Mouse (Mus musculus): Measurements from ENCODE around the gene Galnt2. TPM values are rescaled to one million over a fixed set of nuclear protein-coding genes. Genes with fewer than 3 reads are reported as not detected.

Gene Galnt2
- polyA plus RNA-seq, 1 experiment from 2014 or later, result 67.2 TPM

DNA sequence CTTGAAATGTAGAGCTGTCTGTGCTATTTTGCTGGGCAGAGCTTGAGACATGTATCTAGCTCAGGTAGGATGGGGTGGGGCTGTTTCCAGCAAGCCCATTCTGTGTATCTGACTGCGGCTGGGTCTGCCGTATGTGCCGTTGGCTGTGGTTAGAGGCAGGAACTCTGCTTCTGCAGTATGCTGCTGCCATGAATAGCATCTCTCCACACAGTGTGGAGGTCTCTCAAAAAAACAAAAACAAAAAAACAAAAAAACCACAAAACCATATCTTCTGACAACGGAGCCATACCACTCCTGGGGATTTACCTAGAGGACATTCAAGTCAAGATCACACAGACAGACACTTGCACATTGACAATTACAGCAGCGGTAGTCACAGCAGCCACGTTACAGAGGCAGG lies 86.6 kb downstream of the Galnt2 start:
- Histone ChIP-seq H3K9me3 (ENCODE audit: low read depth, low read length) (no peaks in the 10 kb centered on the region), H3K4me3 (ENCODE audit: low read depth, low read length) (no peak overlapping the region), H3K27me3 (ENCODE audit: insufficient read depth, low read length) (no peaks in the 10 kb centered on the region), H3K4me1 (ENCODE audit: insufficient read depth) (0 out of 2 replicates have a peak, but pooled peaks cover 2% of the 10 kb centered on the region), H3K27ac (ENCODE audit: low read depth) (no peak overlapping the region), H3K4me2 (no peak overlapping the region), H3K9ac (no peak overlapping the region), H3K36me3 (ENCODE audit: insufficient read depth) (no peaks in the 10 kb centered on the region)
- 83% methylated on average over 6 of the region's 6 CpGs for WGBS
- no peak for DNase-seq
- ATAC-seq (ENCODE audit: insufficient read depth), result no peak
- TF ChIP-seq CTCF (IDR thresholded peaks at IDR 0.05; ENCODE audit: low read depth), result no peak

DNA sequence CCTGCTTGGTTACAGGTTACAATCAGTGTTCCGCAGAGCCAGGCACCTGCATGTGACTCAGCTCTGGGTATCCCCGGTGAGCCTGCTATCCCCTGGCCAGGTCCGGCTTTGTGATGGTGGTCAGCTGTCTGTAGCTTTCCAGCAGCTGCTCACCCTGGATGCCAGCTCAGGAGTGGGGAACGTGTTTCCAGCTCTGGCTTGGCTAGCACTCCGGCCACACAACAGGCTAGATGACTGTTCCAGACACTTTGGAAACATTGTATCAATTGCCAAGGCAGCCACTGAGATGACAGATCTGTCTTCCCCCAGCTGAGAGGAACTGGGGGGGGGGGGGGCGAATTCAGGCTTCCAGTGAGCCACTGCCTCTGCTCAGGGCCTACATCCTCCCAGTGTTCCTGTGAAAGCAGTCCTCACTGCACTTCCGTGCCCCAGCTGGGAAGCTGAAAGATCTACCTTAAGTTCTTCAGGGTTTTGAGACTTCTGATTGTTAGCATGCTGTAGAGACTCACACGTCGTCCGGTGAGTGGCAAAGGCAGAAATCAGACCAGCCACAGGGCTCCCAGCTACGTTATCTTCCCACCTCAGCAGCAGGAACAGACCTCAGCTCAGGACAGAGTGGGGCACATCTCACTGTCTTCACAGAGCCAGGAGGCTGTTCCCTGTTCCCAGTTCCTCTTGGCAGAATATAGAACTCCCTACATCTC lies 87.6 kb downstream of the Galnt2 start:
- no peak for TF ChIP-seq CTCF (IDR thresholded peaks at IDR 0.05; ENCODE audit: low read depth)
- Histone ChIP-seq H3K4me1 (ENCODE audit: insufficient read depth) (0 out of 2 replicates have a peak, but pooled peaks cover 2% of the 10 kb centered on the region), H3K9me3 (ENCODE audit: low read depth, low read length) (no peaks in the 10 kb centered on the region), H3K36me3 (ENCODE audit: insufficient read depth) (peaks cover 9% of the 10 kb centered on the region; the same call in 1 of the 2 replicates), H3K27ac (ENCODE audit: low read depth) (0 out of 2 replicates have a peak overlapping the region, but pooled peaks have one; percentile 30), H3K27me3 (ENCODE audit: insufficient read depth, low read length) (no peaks in the 10 kb centered on the region), H3K9ac (no peak overlapping the region), H3K4me2 (no peak overlapping the region), H3K4me3 (ENCODE audit: low read depth, low read length) (no peak overlapping the region)
- WGBS, result 60% methylated on average over 11 of the region's 11 CpGs
- ATAC-seq (ENCODE audit: insufficient read depth) (0 out of 2 replicates have a peak, but pooled peaks have one; percentile 25), DNase-seq (peak; percentile 50)

DNA sequence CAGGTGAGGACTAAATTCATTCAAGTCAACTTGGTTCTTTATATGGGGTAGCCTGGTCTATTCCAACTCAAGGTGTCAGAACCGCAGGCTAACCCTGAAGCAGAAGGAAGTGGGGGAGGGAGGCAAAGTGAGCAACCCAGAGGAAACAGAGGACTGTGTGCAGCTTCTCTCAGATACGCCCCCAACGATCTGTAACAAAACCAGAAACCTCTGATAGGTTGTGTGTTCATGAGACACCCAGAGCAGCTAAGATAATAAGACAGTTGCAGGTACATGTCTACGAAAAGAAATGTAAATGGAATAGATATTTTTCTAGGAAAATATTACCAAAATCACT lies 88.1 kb downstream of the Galnt2 start:
- DNase-seq (no peak), ATAC-seq (ENCODE audit: insufficient read depth) (no peak)
- 83% methylated on average over 4 of the region's 4 CpGs for WGBS

DNA sequence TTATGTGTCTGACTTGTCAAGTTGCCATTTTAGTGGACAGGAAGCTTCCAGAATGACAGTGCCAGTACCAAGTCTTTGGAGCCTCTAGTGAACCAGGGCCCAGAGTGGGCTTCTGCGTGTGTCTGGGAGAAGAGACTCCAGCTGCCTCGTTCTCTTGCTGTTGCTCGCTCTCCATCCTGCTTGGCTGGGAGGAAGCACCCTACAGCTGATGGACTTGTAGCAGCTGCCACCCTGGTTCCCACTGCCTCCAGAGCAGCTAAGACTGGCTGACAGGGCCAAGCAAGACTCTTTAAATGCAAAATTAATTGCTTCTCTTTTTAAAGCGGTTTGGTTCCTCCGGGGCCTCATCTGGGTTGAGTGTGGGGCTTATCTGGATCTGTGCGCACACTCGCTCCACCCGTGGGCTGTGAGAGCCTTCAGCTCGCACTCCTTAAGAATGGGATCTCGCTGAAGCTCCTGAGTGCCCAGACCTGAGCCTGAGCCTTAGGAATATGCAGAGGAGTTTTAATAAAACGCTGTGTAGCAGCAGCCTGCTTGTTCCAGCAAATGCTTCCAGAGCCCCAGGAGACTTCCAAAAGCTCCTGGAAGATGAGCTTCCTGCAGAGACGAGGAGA lies 90.1 kb downstream of the Galnt2 start:
- 39% methylated on average over 12 of the region's 12 CpGs for WGBS
- Histone ChIP-seq H3K27me3 (ENCODE audit: insufficient read depth, low read length) (no peaks in the 10 kb centered on the region), H3K9ac (no peak overlapping the region), H3K4me1 (ENCODE audit: insufficient read depth) (0 out of 2 replicates have a peak, but pooled peaks cover 2% of the 10 kb centered on the region), H3K4me2 (no peak overlapping the region), H3K9me3 (ENCODE audit: low read depth, low read length) (no peaks in the 10 kb centered on the region), H3K4me3 (ENCODE audit: low read depth, low read length) (no peak overlapping the region), H3K27ac (ENCODE audit: low read depth) (no peak overlapping the region), H3K36me3 (ENCODE audit: insufficient read depth) (peaks cover 32% of the 10 kb centered on the region)
- ATAC-seq (ENCODE audit: insufficient read depth), result no peak
- peak; percentile 25 for DNase-seq
- no peak for TF ChIP-seq CTCF (IDR thresholded peaks at IDR 0.05; ENCODE audit: low read depth)

More for the DNA sequence above, 88.1 kb downstream of the Galnt2 start:
- Histone ChIP-seq H3K4me1 (ENCODE audit: insufficient read depth) (0 out of 2 replicates have a peak, but pooled peaks cover 2% of the 10 kb centered on the region), H3K36me3 (ENCODE audit: insufficient read depth) (peaks cover 14% of the 10 kb centered on the region; the same call in 1 of the 2 replicates), H3K4me2 (no peak overlapping the region), H3K27ac (ENCODE audit: low read depth) (no peak overlapping the region), H3K4me3 (ENCODE audit: low read depth, low read length) (no peak overlapping the region), H3K9me3 (ENCODE audit: low read depth, low read length) (no peaks in the 10 kb centered on the region), H3K9ac (no peak overlapping the region), H3K27me3 (ENCODE audit: insufficient read depth, low read length) (no peaks in the 10 kb centered on the region)
- no peak for TF ChIP-seq CTCF (IDR thresholded peaks at IDR 0.05; ENCODE audit: low read depth)

DNA sequence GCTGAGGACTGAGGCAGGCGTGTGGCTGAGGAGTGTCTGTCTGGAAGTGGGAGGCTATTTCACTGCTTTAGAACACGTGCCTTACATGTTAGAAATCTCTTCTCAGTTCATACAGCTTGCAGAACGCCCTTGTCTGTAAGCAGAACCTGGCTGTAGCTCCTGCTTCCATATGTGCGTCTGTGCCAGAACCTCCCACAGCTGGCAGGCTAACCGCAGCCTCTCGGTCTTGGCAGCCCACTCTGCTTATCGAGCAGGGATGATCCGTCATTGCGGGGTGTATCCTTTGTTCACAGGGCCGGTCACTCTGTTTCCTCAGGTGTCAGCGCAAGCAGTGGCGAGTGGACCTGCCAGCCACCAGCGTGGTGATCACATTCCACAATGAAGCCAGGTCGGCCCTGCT lies 92.2 kb downstream of the Galnt2 start:
- no peak for TF ChIP-seq CTCF (IDR thresholded peaks at IDR 0.05; ENCODE audit: low read depth)
- Histone ChIP-seq H3K27ac (ENCODE audit: low read depth) (no peak overlapping the region), H3K36me3 (ENCODE audit: insufficient read depth) (peaks cover 46% of the 10 kb centered on the region), H3K4me2 (no peak overlapping the region), H3K27me3 (ENCODE audit: insufficient read depth, low read length) (no peaks in the 10 kb centered on the region), H3K4me1 (ENCODE audit: insufficient read depth) (no peaks in the 10 kb centered on the region), H3K9me3 (ENCODE audit: low read depth, low read length) (no peaks in the 10 kb centered on the region), H3K9ac (no peak overlapping the region), H3K4me3 (ENCODE audit: low read depth, low read length) (no peak overlapping the region)
- DNase-seq, result peak; percentile 23
- WGBS, result 76% methylated on average over 14 of the region's 14 CpGs
- ATAC-seq (ENCODE audit: insufficient read depth), result no peak; the same call in 1 of the 2 replicates

DNA sequence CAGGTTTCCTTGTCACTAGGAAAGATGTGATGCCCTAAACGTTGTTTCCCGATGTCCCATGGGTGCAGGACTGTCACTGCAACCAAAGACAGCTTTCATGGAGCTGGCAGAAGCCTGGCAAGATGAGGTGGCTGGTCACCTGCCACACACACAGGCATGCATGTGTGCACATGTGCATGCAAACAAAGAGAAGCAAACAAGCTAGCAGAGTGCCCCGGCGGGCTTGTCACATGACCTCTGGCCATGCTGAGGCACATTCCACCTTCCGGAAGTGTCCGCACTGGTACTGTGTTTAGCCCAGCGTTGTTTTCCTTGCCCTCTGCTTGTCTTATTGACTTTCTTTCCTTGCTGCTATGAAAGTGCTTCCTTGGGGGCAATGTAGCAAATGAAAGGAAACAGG lies 97.1 kb downstream of the Galnt2 start:
- Histone ChIP-seq H3K27me3 (ENCODE audit: insufficient read depth, low read length) (no peaks in the 10 kb centered on the region), H3K4me2 (no peak overlapping the region), H3K4me1 (ENCODE audit: insufficient read depth) (no peaks in the 10 kb centered on the region), H3K27ac (ENCODE audit: low read depth) (no peak overlapping the region), H3K36me3 (ENCODE audit: insufficient read depth) (peaks cover 61% of the 10 kb centered on the region), H3K9me3 (ENCODE audit: low read depth, low read length) (no peaks in the 10 kb centered on the region), H3K9ac (no peak overlapping the region), H3K4me3 (ENCODE audit: low read depth, low read length) (no peak overlapping the region)
- no peak for TF ChIP-seq CTCF (IDR thresholded peaks at IDR 0.05; ENCODE audit: low read depth)
- ATAC-seq (ENCODE audit: insufficient read depth), result no peak
- no peak for DNase-seq
- 74% methylated on average over 7 of the region's 7 CpGs for WGBS

DNA sequence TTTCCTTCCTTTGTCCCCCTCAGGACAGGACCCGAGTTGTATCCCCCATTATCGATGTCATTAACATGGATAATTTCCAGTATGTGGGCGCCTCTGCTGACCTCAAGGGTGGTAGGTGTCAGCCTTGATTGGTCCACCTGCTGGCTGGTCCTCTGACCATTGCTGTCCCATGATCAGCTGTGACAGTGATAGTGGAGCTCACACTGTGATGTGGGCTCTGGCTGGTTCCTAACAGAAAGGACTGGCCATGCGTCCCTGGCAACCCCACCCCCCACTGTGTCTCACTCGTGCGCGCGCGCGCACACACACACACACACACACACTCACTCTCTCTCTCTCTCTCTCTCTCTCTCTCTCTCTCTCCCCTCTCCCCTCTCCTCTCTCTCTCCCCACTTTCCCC lies 98.5 kb downstream of the Galnt2 start:
- TF ChIP-seq CTCF (IDR thresholded peaks at IDR 0.05; ENCODE audit: low read depth), result no peak
- Histone ChIP-seq H3K27me3 (ENCODE audit: insufficient read depth, low read length) (no peaks in the 10 kb centered on the region), H3K4me3 (ENCODE audit: low read depth, low read length) (no peak overlapping the region), H3K9me3 (ENCODE audit: low read depth, low read length) (no peaks in the 10 kb centered on the region), H3K4me2 (no peak overlapping the region), H3K4me1 (ENCODE audit: insufficient read depth) (no peaks in the 10 kb centered on the region), H3K36me3 (ENCODE audit: insufficient read depth) (peaks cover 61% of the 10 kb centered on the region), H3K27ac (ENCODE audit: low read depth) (no peak overlapping the region), H3K9ac (no peak overlapping the region)
- no peak for ATAC-seq (ENCODE audit: insufficient read depth)
- 66% methylated on average over 10 of the region's 10 CpGs for WGBS
- DNase-seq, result no peak
